Mouse (Mus musculus): ENCODE measurements around the gene Orai2.
"Not testable (repeated sequence)": the region's sequence is repeated elsewhere in the genome, so short reads cannot be mapped to it uniquely, and the experiment has no call there.

Orai2 gene

DNA sequence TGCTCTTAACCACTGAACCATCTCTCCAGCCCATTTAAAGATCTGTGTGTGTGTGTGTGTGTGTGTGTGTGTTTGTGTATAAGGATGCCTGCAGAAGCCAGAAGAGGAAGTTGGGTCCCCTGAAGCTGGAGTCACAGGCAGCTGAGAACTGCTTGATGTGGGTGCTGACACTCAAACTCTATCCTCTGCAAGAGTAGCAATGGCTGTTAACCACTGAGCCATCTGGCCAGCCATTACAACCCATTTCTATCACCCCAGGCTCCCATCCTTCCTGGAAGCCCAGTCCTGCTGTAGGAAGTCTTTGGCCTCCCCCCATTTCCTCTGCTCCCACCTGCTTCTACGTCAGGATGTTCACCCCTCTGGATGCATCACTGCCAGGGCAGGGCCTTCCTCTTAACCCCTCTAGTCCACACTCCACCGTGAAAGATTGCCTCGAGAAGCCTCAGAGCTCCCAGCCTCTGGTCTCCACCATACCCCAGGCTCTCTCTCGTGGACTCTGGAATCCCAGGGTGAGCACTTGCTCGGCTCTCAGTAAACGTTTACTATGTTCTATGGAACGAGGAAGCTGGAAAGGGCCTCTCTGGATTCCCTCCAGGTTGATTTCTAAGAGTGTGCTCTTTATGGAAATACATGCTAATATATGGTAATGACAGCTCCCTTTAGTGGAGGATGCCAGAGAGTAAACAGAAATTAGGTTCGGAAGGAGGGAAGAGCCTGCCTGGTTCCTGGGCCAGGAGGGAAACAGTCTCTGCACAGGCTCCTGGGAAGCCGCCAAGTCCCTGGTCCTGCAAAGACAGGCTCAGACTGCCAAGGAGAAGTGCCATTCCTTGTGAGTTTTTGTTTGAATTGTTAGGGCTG is 3.3 kb upstream of the Orai2 start:
- no peak for DNase-seq (ENCODE audit: low read depth in 1 of 2, low spot score in 2 of 2)

DNA sequence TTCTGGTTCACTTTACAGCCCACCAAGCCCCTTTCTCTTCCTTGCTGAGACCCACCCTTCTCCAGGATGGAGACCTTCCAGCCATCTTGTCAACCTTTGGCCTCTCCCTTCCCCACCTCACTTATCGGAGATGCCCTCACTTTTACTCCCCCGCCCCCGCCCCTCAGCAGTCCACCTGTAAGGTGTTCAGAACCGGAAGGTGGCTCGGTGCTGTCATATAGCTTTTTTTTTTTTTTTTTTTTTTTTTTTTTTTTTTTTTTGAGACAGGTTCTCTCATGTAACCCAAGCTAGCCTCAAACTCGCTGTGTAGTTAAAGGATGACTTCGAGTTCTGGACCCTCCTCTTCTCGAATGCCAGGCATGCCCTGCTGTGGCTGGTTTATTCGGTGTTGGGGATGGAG is 2.4 kb upstream of the Orai2 start:
- DNase-seq (ENCODE audit: low read depth in 1 of 2, low spot score in 2 of 2): no peak

DNA sequence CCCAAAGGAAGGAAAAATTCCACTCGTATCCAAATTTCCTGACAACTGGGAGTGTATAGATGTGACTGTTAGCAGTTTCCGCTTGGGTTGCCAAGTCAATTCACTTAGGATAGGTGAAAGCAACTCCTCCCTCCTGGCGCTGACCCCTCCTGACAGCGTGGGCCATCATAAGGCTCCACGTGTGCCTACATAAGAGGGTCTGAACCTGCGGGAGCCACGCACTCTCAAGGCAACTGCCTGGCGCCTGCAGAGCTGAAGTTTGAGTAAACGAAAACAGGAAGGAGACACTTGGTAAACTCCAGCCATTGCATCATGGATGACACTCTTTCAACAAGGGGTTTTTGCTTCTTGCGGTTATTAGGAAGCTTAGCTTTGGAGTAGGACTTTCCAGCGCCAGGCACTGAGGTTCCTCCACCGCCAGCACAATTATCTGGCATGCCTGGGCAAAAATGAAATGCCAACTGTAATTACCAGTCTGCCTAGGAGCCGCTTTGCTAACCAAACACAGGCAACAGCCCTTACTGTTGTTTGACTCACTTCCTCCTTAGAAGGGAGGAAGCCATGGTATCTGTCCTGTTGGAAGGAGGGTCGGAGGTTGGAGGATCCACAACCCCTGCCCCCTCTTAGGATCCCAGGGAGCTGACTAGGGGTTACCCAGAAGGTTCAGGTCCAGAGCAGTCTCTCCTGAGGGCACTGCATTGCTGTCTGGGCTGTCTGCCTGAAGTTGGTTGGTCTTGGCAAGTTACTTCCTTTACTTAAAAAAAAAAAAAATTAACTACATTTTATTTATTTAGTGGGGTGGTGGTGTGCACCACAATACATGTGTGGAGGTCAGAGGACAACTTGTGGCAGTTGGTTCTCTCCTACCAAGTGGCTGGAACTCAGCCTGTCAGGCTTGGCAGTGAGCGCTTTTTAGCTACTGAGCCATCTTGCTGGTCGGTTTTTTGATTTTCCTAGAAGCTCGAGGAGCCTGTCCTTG is 1.1 kb upstream of the Orai2 start:
- DNase-seq (ENCODE audit: low read depth in 1 of 2, low spot score in 2 of 2): peak; percentile 55 to 66

DNA sequence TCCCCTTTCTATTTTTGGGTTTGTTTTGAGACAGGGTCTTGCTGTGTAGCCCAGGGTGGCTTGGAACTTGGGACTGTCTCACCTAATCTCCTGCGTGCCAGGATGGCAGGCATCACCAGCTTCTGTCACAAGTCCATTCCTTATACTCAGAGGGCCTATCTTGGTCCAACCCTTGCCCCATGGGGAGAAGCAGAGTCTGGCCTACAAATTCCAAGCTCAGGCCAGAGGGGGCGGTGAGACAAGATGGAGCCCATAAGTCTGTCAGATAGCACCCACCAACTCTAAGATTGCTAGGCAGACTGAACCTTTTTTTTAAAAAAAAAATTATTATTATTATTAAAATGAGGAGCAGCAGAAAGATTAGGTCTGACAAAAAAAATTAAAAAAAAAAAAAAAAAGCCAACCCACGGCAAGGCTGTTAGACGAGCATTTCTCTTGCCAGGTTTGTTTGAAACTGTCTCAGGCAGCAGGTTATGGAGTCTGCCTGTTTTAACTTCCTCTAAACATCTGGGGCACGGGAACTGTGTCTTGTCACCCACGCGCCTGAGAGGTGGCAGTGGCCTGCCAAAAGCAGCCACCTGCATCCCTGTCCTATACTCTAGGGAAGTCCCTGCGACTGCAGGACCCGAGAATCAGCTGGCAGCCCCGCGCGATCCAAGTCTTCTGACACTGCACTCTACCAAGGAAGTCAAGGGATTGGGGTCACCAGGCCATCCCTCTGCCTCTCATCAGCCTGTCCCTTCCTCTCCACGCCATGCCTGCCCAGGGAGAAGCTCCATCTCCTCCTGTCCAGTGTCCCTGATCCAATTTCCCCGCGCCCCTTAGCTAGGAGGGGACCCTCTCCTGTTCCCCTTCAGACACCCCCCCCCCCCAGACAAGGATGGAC is 644 bp downstream of the Orai2 start:
- peak in 1 of 2 experiments; percentile 54 for DNase-seq (ENCODE audit: low read depth in 1 of 2, low spot score in 2 of 2)

DNA sequence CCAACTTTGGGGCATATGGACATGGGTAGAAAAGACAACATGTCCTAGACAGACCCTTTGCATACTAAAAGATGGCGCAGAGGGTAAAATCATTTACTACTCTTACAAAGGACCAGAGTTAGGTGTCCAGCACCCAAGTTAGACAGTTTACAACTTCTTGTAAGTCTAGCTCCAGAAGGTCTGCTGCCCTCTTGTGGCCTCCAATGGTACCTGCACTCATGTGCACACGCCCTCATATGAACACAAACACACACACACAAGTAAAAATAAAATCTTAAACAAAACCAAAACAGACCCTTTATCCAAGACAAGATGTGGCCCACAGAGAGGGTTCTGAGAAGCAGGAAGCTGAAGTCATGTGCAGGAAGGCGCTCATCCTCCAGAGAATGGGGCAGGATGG is 2.4 kb downstream of the Orai2 start:
- DNase-seq (ENCODE audit: low read depth in 1 of 2, low spot score in 2 of 2): no peak

DNA sequence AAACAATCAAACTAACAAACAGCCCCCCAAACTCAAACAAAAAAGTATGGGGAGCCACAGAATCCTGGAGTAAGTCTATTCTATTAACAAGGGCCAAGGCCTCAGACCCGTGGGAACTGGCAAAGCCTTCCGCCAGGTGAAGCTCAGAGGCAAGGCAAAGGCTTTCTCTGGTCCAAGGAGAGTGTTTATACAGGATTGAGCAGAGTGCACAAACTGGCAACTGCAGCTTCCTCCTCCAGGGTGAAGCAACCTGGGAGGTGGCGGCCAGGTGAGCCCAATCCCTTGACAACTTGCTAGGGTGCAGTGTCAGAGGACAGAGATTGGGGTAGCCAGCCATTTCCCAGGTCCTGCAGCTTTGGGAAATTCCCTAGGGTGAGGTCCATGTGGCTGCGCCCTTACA is 3.2 kb downstream of the Orai2 start:
- no peak for DNase-seq (ENCODE audit: low read depth in 1 of 2, low spot score in 2 of 2)

DNA sequence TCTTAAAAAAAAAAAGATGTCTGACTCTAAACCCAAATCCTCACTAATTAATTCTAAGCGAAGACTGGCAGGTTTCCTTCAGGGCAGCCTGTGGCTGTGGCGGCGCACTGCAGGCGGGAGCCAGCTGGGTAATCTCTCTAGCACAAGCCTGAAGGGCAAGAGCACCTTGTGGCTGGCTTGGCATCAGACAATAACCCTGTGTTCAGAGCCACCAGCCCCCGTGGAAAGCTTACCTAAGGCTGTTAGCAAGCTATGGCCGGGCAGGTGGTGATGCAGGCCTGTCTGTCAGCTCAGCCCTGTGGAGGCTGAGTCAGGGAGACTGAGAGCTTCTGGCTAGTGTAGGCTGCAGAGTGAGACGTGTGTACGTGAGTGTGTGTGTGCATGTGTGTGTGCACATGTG is 5.3 kb downstream of the Orai2 start:
- no peak for DNase-seq (ENCODE audit: low read depth in 1 of 2, low spot score in 2 of 2)

DNA sequence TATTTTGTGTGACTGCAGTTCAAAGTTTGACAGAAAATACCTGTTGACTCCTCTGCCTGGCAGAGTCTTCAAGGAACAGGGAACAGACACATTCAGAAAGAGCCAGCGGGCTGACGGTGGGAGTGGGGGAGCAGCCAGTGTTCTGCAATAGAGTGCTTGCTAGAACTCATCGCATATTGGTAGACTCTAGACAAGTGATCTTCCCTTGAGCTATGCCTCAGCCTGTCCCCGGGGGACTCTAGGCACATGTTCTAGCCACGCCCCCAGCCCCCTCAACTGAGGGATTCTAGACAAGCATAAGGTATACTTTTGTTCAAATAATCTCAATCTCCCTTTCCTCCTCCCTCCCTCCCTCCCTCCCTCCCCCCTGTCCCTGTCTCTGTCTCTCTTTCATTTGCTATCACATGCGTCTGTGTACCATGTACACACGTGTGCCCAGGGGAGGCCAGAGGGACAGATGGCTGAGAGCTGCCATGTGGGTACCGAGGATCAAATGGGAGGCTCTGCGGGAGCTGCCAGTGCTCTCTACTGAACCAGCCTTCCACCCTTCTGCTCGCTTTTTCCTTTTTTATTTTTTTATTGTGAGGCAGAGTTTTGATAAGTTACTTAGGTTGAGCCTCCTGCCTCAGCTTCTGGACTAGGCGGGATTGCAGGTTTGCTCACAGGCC is 6.6 kb downstream of the Orai2 start:
- DNase-seq (ENCODE audit: low read depth in 1 of 2, low spot score in 2 of 2): no peak

DNA sequence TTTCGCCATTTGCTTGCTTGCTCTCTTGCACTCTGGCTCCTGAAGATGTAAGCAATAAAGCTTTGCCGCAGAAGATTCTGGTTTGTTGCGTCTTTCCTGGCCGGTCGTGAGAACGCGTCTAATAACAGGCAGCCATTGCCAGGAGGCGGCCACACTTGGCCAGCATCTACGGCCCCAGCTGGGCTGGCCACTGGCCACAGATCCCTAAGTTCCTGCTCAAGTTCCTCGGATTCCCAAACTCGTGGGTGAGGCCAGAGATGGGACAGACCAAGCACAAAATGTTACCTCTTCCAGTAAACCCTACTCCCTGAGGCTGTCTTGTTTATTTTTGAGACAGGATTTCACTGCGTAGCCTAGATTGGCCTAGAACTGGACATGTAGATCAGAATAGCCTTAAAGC is 10.4 kb downstream of the Orai2 start:
- not testable (repeated sequence) for DNase-seq (ENCODE audit: low read depth in 1 of 2, low spot score in 2 of 2)

DNA sequence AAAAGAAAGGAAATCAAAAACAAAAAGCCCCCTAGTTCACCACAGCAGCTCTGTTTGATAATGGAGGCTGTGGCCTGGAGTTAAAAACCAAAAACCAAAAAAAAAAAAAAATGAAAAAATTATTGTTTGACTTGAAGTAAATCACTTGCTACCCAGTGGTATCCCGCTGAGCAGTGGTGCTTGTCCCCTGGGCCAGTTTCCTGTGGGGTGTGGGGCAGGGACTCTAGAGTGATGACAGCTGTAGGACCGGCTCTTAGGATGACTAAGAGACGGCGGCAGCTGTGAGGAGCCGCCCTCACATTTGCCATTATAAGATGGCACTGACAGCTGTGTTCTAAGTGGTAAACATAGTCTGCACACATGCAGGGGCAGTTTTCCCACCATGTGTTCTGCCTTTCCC is 15.1 kb downstream of the Orai2 start:
- no peak for DNase-seq (ENCODE audit: low read depth in 1 of 2, low spot score in 2 of 2)

DNA sequence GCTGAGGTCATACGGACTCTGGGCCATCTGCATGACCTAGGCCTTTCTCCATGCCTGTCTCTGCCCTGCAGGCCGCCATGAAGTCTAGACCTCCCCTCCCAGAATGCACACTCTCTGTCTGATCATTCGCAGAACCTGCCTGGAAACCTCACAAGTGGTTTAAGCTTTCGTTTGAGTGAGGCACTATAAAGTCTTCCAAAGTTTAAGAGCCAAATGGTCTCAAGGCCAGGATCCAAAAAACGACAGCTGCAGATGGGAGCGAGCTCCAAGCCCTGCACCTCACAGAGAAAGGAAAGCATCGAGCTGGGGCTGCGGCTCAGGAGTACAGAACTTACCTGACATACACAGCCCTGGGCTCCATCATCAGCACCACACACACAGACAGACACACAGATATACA is 18.1 kb downstream of the Orai2 start:
- no peak for DNase-seq (ENCODE audit: low read depth in 1 of 2, low spot score in 2 of 2)

DNA sequence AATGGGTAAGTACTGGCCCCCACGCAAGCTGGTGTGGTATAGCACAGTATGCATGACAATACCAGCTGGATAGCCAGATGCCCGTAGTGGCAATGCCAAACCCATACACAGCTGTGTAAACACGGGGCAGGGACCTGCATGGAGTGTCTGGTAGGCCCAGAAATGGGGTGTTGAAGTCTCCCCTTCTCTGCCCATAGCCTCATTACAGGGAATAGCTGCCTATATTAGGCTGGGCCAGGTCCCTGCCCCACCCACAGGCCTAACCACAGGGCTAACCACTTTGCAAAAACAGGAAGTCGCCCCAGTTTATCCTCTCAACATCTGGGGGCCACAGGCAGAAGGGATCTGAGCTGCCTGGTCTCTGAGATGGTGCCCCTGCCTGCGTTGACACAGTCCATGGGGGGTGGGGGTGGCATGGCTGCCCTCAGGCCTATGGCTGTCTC is 21.4 kb downstream of the Orai2 start:
- not testable (repeated sequence) for DNase-seq (ENCODE audit: low read depth in 1 of 2, low spot score in 2 of 2)

DNA sequence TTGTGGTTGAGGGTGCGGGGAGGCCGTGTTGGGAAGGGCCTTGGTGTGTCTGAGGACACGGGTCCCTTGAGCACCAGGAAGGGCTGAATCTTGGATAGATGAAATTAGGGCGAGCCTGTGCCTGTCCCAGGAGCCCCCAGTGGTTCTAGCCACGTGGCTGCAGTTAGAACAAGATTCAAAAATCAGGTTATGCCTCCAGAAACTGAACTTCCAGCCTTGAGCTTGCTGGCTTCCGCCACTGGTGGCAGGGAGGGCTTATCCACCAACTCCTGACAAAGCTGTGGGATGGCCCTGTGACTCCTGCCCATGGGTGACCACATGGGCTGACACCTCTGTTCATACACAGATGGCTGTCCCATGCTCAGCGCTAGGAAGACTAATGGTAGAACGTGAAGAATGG is 22.8 kb downstream of the Orai2 start:
- no peak for DNase-seq (ENCODE audit: low read depth in 1 of 2, low spot score in 2 of 2)

DNA sequence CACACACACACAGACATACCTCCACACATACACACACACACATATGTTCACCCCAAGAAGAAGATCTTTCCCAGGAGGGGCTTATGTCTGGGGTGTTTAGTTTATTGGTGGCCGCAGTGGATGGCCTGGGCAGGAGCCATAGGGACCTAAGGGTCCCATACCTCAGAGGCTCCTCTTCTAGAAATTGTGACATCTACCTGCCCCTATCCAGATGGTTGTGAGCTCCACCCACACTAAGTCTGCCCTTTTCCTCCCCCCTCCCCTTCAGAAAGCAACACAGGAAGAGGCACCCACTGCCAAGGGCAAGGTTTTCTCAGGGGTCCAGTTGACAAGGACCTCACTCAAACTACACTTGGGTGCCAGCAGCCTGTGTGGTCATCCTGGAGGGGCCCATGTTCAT is 23.6 kb downstream of the Orai2 start:
- no peak for DNase-seq (ENCODE audit: low read depth in 1 of 2, low spot score in 2 of 2)

DNA sequence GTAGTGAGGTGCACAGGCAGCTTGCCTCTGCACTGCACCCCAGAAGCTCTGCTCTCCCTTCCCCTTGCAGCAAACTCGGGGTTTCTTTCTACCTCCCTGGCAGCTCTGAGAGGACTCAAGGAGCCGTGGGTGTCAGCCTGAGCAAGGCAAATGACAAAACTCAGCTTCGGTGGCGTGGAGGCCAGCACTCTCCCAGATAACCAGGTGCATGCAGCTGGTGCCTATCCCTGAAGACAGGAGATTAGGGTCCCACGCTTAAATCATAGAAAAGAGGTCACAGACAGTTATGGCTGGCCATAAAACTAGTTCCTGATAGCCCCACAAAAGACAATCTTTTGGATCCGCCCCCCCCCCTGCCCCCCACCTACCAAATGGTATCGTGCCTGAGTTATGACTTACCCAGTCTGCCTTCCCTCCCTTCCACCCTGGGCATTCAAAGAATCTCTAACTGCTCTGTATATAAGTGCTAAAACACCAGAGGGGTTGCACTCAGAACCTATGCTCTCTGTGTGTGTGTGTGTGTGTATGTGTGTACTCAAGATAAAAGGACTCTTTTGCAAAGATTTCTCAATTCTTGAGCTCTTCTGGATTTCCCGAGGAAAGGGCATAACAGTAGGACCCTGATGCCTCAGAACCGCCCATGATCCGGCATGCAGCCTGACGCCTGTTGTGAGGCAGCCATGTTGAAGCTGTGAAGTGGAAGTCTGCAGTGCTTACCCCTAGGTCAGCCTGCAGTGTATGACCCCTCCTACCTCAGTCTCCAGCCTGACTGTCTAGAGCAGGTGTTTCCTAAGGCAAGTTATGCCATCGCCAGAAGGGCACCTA is 25.7 kb downstream of the Orai2 start:
- DNase-seq (ENCODE audit: low read depth in 1 of 2, low spot score in 2 of 2): no peak

DNA sequence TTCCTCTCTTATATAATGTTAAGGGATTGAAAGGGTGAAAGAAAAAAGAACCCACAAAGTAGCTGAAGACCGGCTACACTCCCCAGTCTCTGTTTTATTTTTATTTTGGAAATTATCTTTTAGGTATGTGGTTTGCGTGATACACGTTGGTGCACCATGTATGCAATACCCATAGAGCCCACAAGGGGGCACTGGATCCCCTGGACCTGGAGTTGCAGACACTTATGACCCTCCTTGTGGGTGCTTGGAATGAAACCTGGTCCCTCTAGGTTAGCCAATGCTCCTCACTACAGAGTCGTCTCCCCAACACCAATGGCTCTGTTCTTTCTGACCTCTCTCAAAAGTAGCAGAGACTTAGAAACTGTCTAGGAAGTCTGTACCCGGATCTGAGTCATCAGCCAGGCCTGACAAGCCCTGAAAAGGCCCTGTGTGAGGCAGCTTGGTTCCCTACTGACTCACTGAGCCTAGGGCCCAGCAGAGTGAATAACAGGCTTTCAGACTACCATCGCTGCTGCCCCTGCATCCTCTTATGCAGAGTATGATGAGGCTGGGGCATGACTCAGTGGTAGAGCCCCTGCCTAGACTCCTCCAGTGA is 27.3 kb downstream of the Orai2 start:
- DNase-seq (ENCODE audit: low read depth in 1 of 2, low spot score in 2 of 2): no peak

DNA sequence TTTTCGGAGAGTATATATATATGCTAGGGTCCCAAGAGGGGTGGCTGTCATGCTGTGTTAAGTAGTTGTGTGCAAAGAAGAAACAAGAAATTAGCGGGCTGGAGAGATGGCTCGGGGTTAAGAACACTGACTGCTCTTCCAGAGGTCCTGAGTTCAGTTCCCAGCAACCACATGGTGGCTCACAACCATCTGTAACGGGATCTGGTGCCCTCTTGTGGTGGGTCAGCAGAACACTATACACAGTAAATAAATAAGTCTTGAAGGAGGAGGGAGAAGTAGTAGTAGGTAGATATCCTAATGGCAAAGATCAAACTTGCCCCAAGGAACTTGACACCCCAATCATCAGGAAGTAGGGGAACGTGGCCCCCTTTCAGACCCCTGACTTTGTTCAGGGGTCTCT is 27.8 kb downstream of the Orai2 start:
- no peak for DNase-seq (ENCODE audit: low read depth in 1 of 2, low spot score in 2 of 2)

DNA sequence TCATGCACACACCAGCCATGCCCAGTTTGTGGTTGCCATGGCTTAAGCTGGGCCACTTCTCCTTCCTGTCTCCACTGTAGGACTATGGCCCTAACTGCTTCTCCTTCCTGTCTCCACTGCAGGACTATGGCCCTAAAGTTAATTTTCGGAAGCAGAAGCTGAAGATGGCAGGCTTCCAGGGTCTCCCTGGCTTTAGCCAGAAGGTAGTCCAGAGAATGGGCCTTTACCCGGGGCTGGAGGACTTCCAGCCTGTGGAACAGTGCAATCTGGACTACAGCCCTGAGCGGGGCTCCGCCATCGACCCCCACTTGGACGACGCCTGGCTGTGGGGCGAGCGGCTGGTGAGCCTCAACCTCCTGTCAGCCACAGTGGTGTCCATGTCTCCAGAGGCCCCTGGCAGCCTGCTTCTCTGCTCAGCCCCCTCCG is 30.4 kb downstream of the Orai2 start:
- peak in 1 of 2 experiments; percentile 46 for DNase-seq (ENCODE audit: low read depth in 1 of 2, low spot score in 2 of 2)

DNA sequence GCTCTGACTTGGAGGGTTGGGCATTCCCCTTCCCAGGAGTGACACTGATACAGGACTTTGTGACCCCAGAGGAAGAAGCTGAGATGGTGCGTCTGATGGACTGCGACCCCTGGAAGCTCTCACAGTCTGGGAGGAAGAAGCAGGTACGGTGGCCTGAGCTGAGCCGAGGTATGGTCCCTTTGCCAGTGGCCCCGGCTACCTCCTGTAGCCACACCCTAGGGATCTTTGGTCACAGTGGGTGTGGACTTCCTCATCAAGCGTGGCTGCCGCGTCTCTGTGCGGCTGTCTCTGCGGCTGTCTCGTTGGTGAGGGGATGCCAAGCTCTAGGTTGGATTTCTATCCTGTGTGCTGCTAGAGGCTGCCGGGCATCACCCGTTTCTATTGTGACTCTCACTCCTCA is 31.1 kb downstream of the Orai2 start:
- no peak for DNase-seq (ENCODE audit: low read depth in 1 of 2, low spot score in 2 of 2)

Measured in monocyte, adult 2 months (primary cell).